Mouse (Mus musculus) thymus, postnatal 4 days (tissue): Measurements from ENCODE around the gene Olfm1.
A peak's percentile ranks its signal among the peaks of the same experiment; 100 is the strongest.

Experiments
- DNase-seq: peaks from one replicate; pipeline ENCODE4 v3.0.0; 2021

The Olfm1 gene

GRCm38 (mm10) chr2:28236447-28236846, 43.7 kb downstream of the Olfm1 start:
- no peak for DNase-seq

- DNase-seq = no peak
Observed at GRCm38 (mm10) chr2:28239616-28240015, 46.8 kb downstream of the Olfm1 start.

- DNase-seq = no peak
Observed at GRCm38 (mm10) chr2:28240920-28241319, 48.1 kb downstream of the Olfm1 start.

DNA sequence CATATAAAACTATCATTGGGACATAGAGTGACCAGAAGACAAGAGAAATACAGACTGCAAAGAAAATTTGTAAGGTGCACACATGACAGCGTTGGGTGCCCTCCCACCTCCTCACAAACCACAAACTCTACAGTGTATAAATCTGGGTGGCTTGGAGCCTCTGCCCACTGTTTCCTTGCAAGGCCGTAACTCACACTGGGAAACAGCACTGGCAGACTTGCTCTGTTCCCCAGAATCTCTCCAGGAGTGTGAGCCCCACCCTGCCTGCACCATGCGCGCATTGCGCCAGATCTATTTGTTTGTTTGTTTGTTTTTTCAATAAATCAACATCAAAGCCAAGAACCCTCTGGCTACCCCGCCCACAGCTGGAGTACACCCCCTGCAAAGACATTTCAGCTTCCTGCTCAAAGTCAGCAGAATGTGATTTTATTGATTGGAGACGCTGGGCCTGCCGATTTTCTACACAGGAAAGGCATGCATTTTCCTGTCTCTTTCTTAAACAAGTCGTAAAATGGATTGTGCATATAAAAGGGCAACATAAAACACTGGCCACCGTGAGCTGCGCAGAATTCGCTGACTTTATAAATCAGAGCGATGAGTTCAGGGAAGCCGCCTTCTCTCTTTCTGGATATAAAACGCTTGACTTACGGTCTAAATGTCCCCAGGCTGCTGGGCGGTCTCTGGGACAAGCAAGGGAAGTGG, 48.9 kb downstream of the Olfm1 start:
- no peak for DNase-seq

GRCm38 (mm10) chr2:28242222-28242543, 49.4 kb downstream of the Olfm1 start:
- DNase-seq = peak; percentile 11

GRCm38 (mm10) chr2:28244667-28245395, 52.0 kb downstream of the Olfm1 start:
- DNase-seq = no peak

GRCm38 (mm10) chr2:28246110-28246653, 53.4 kb downstream of the Olfm1 start:
- no peak for DNase-seq

GRCm38 (mm10) chr2:28247098-28247497, 54.3 kb downstream of the Olfm1 start:
- no peak for DNase-seq

- DNase-seq = no peak
Observed at GRCm38 (mm10) chr2:28252554-28252953, 59.8 kb downstream of the Olfm1 start.

DNA sequence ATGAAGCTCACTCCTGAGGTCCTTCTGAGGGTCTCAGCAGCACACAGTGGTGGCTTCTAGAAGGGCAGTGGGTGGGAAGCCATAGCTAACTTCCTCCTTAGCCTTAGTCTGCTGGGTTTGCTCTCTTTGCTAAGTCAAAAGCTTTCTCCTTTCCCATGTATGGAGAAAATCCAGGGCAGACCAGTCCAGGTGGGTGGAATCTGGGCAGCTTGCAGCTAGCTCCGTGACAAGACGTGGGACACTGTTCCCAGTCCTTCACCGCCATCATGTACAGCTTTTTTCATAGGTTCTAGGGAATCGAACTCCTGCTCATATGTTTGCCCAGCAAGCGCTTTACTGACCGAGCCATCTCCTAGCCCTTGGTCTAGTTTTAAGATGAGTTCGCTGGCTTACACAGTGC, 63.2 kb downstream of the Olfm1 start:
- DNase-seq = no peak

DNA sequence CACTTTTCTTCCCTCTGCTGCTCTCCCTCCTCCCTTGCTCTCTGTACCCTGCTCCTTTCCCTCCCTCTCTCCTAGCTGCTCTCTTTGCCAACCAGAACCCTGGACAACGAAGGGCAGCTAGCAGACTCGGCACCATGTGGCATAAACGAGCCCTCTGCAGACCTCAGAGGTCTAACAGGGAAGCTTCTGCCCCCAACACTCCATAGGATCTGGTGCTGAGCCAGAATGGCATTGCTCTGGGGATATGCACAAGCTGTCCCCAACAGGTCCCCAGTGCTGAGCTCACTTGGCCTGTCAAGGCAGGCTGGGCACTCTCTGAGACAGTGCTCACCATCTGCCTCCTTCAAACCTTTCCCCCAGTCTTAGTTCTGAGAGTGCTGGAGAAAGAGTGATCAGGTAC, 68.6 kb downstream of the Olfm1 start:
- no peak for DNase-seq

DNA sequence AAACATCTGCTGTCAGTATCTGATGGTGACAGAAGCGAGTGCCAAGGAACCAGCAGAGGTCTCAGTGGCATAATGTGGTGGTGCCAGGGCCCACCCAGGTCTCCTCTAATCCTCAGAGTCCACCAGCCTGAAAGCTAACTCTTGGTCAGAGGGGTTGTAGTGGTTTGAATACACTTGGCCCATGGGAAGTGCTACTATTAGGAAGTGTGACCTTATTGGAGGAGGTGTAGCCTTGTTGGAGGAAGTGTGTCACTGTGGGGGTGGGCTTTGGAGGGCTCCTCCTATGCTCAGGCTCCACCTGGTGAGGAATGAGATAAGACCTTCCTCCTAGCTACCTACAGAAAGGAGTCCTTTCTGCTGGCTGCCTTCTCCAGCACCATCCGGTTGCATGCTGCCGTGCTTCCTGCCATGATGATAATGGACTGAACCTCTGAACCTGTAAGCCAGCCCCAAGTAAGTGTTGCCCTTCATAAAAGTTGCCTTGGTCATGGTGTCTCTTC, 75.0 kb downstream of the Olfm1 start:
- DNase-seq = no peak

GRCm38 (mm10) chr2:28270561-28270960, 77.8 kb downstream of the Olfm1 start:
- DNase-seq = no peak

GRCm38 (mm10) chr2:28272218-28272965, 79.6 kb downstream of the Olfm1 start:
- no peak for DNase-seq

- no peak for DNase-seq
Observed at GRCm38 (mm10) chr2:28274006-28274405, 81.2 kb downstream of the Olfm1 start.

- DNase-seq = no peak
Observed at GRCm38 (mm10) chr2:28275345-28275744, 82.6 kb downstream of the Olfm1 start.

- peak; percentile 85 for DNase-seq
Observed at GRCm38 (mm10) chr2:28278150-28278549, 85.4 kb downstream of the Olfm1 start.

GRCm38 (mm10) chr2:28278853-28279252, 86.1 kb downstream of the Olfm1 start:
- DNase-seq = no peak
